Mouse (Mus musculus): ENCODE data around the gene Ccar1.

Gene Ccar1

GRCm38 (mm10) chr10:62792177-62793090 lies at the start of gene Ccar1:
Gene Ccar1 (minus strand): TSS chr10:62792286.
- in situ Hi-C loops (cut with MboI; ENCODE audit: unreplicated experiment in 2 of 2) = loop anchor here in 1 of 2 experiments (25.0 kb wide), 1 partner anchor 220 kb away; the partner anchor contains the start of genes Hnrnph3 and Pbld2

GRCm38 (mm10) chr10:62840687-62841086 lies 48.6 kb upstream of the Ccar1 start:
- in situ Hi-C loops (cut with MboI; ENCODE audit: unreplicated experiment in 2 of 2) = no loop called here

GRCm38 (mm10) chr10:62837987-62838386 lies 45.9 kb upstream of the Ccar1 start:
- in situ Hi-C loops (cut with MboI; ENCODE audit: unreplicated experiment in 2 of 2) = no loop called here

GRCm38 (mm10) chr10:62832783-62833182 lies 40.7 kb upstream of the Ccar1 start:
- in situ Hi-C loops (cut with MboI; ENCODE audit: unreplicated experiment in 2 of 2) = no loop called here

DNA sequence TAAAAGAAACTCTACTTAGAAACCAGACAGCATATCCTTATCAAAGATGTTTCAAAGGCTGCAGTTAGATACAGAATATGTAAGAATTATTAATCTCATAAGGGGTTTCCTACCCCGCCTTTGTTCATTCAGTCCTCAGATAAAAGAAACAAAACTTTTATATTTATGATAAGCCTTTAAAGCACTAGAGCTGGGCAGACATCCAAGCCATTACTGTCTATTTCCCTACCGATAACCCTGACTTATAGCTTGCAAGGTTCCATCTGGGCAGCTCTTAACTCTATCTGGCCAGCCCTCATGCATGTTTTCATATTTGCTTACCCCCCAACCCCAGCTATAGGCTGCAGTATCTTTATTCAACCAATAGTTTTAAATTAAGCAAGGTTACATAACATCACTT lies 39.5 kb upstream of the Ccar1 start:
- in situ Hi-C loops (cut with MboI; ENCODE audit: unreplicated experiment in 2 of 2) = no loop called here

- in situ Hi-C loops (cut with MboI; ENCODE audit: unreplicated experiment in 2 of 2) = loop anchor here in 1 of 2 experiments (25.0 kb wide), 1 partner anchor 238 kb away; the partner anchor contains the start of gene Pbld1
These were observed 32.4 kb upstream of the Ccar1 start for GRCm38 (mm10) chr10:62824474-62824873.

DNA sequence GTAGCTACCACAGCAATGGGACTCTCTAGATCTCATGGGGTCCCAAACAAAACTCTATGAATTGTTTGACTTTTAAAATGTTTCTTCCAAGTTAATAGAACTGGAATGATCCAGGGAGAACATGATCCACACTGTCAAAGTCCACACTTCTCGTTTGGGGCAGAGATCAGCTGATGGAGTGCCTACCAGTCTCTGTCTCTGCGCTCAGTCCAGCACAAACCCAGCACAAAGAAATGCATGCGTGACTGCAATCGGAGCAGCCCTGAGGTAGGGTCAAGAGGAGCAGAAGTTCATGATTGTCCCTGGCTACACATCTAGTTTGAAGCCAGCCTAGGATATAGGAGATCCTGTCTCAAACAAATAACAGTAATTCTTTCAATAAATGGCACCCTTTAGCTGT lies 31.3 kb upstream of the Ccar1 start:
- in situ Hi-C loops (cut with MboI; ENCODE audit: unreplicated experiment in 2 of 2) = loop anchor here in 1 of 2 experiments (25.0 kb wide), 1 partner anchor 239 kb away; the partner anchor contains the start of gene Pbld1

- in situ Hi-C loops (cut with MboI; ENCODE audit: unreplicated experiment in 2 of 2) = loop anchor here in 1 of 2 experiments (25.0 kb wide), 1 partner anchor 252 kb away; the partner anchor contains the start of gene Pbld1
These were observed 17.9 kb upstream of the Ccar1 start for GRCm38 (mm10) chr10:62810010-62810409.

GRCm38 (mm10) chr10:62808766-62809165 lies 16.7 kb upstream of the Ccar1 start:
- in situ Hi-C loops (cut with MboI; ENCODE audit: unreplicated experiment in 2 of 2) = loop anchor here (5.0 to 25.0 kb wide), 3 partner anchors 254 to 574 kb away; partner anchors contain the start of genes Pbld1 (in 2 of the 2), Dnajc12 (in 1 of the 2) and Sirt1 (in 1 of the 2)

DNA sequence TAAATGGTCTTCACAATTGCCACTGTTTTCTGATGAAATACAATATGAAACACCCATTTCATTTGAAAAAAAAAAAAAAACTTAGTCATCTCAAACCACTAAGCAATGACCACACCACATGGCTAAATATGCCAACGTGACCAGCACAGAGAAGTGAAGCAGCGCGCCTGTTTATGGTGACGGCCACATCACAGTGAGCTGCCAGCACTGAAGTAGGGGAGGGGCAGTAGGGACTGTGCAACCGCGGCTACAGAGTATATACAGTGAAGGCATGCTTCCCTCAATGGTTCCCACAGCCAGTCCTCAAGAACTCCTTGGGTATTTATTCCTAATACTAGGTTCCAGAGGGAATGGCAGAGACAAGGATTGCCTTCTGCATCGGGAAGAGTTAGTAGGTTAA lies 16.2 kb upstream of the Ccar1 start:
- in situ Hi-C loops (cut with MboI; ENCODE audit: unreplicated experiment in 2 of 2) = loop anchor here (5.0 to 25.0 kb wide), 3 partner anchors 254 to 574 kb away; partner anchors contain the start of genes Pbld1 (in 2 of the 2), Dnajc12 (in 1 of the 2) and Sirt1 (in 1 of the 2)

DNA sequence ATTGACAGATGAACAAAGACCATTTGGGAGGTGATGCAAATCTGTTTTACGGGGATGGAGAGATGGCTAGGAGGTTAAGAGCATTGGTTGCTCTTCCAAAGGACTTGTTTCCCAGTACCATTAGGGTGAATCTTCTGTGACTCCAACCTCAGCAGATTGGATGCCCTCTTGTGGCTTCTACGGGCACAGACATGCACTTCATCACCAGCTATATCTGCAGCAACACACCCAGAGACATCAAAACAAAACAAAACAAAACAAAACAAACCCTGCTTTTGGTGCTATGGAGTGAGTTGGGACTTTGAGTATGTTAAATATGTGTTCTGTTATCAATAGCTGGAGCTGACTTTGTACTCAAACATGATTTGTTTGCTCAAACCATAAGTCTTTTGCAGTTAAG lies 12.0 kb upstream of the Ccar1 start:
- in situ Hi-C loops (cut with MboI; ENCODE audit: unreplicated experiment in 2 of 2) = loop anchor here (10.0 to 25.0 kb wide), 2 partner anchors 258 to 261 kb away; partner anchors contain the start of gene Pbld1 (in 2 of the 2)

DNA sequence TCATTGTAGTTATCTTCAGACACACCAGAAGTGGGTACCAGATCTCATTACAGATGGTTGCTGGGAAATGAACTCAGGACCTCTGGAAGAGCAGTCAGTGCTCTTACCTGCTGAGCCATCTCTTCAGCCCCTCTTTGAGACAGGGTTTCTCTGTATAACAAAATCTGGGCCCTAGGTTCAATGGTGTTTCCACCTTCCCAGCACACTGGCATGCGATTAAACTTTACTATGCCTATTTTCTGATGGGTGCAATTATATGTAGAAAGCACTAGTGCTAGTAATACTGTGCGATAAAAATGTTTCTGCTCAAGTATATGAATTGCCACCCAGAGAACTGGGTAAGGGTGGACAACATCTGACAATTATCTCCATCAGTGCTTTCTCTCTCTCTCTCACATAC lies 11.2 kb upstream of the Ccar1 start:
- in situ Hi-C loops (cut with MboI; ENCODE audit: unreplicated experiment in 2 of 2) = loop anchor here (10.0 to 25.0 kb wide), 2 partner anchors 259 to 262 kb away; partner anchors contain the start of gene Pbld1 (in 2 of the 2)

- in situ Hi-C loops (cut with MboI; ENCODE audit: unreplicated experiment in 2 of 2) = loop anchor here in 1 of 2 experiments (25.0 kb wide), 1 partner anchor 218 kb away; the partner anchor contains the start of genes Hnrnph3 and Pbld2
These were observed 2.1 kb upstream of the Ccar1 start for GRCm38 (mm10) chr10:62794221-62794620.

DNA sequence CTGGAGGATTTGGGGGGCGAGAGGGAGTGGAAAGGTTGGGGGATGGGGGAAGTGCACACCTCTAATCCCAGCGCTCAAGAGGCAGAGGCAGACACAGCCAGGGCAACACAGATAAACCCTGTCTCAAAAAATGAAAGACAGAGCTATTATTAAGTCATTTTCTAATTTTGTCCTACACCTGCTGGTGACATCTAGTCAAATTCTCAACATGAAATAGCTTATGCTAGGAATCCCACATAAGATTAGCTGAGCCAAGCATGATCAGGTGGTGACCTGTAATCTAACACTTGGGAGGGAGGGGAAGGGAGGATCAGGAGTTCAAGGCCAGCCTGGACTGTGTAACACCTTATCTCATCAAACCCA lies 986 bp upstream of the Ccar1 start:
- in situ Hi-C loops (cut with MboI; ENCODE audit: unreplicated experiment in 2 of 2) = loop anchor here in 1 of 2 experiments (25.0 kb wide), 1 partner anchor 219 kb away; the partner anchor contains the start of genes Hnrnph3 and Pbld2

- in situ Hi-C loops (cut with MboI; ENCODE audit: unreplicated experiment in 2 of 2) = loop anchor here in 1 of 2 experiments (25.0 kb wide), 1 partner anchor 221 kb away; the partner anchor contains the start of genes Hnrnph3 and Pbld2
These were observed 572 bp downstream of the Ccar1 start for GRCm38 (mm10) chr10:62791251-62792176.

- in situ Hi-C loops (cut with MboI; ENCODE audit: unreplicated experiment in 2 of 2) = loop anchor here (10.0 to 25.0 kb wide), 2 partner anchors 231 to 327 kb away; partner anchors contain the start of genes Hnrnph3 (in 1 of the 2) and Pbld2 (in 1 of the 2)
These were observed 10.3 kb downstream of the Ccar1 start for GRCm38 (mm10) chr10:62781776-62782175.

GRCm38 (mm10) chr10:62750781-62751180 lies 41.3 kb downstream of the Ccar1 start:
- in situ Hi-C loops (cut with MboI; ENCODE audit: unreplicated experiment in 2 of 2) = loop anchor here (5.0 to 25.0 kb wide), 5 partner anchors 37 to 1638 kb away; no protein-coding TSS in a partner anchor

GRCm38 (mm10) chr10:62739961-62740737 lies 51.9 kb downstream of the Ccar1 start:
- in situ Hi-C loops (cut with MboI; ENCODE audit: unreplicated experiment in 2 of 2) = no loop called here
